8 mouse cellular contexts compared by ENCODE assay signal in the genomic region with DNA sequence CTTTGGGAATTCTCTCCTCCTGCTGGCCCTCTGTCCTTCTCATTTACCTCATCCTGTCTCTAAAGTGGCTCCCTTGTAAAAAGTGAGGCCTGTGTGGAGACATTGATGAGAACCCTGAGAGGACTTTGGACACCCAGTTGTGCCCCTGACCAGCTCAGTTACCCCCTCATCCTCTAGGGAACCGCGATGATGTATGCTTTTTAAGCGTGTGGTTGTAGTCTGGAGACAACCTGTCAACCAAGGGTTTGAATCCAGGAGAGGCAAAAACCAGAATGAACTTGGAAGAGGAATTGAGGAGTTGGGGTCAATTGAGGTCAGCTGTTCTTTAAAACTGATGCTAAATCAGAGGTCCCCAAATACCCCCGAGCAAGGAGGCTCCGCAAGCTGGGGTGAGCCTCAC. TPM values are rescaled to one million over a fixed set of nuclear protein-coding genes. Genes with fewer than 3 reads are reported as not detected.
A peak's percentile ranks its signal among the peaks of the same experiment; 100 is the strongest.
DNase-seq lines count a peak whose midpoint lies in the region; ATAC-seq and TF ChIP-seq lines count a peak whose summit lies in the region.

No protein-coding gene starts in this region.

- H3K4me3 ChIP-seq in heart, embryonic 10.5 days, result peak overlapping the region; percentile 73
- H3K4me3 ChIP-seq in E14TG2a.4 (replicated peaks; ENCODE audit: low read length), result peak overlapping the region; percentile 81
- peak overlapping the region; percentile 90 for H3K4me3 ChIP-seq in forebrain, postnatal 0 days (ENCODE audit: low read depth, low read length)
- H3K4me3 ChIP-seq in liver, embryonic 15.5 days (replicated peaks), result no peak overlapping the region

- 0 out of 2 replicates have a peak, but pooled peaks have one; percentile 8 for ATAC-seq in forebrain, postnatal 0 days
- ATAC-seq in liver, embryonic 15.5 days (ENCODE audit: insufficient read depth), result no peak

- no peaks in the 10 kb centered on the region for H3K9me3 ChIP-seq in heart, embryonic 10.5 days
- no peaks in the 10 kb centered on the region for H3K9me3 ChIP-seq in E14TG2a.4 (ENCODE audit: low read length)
- no peaks in the 10 kb centered on the region for H3K9me3 ChIP-seq in forebrain, postnatal 0 days (ENCODE audit: low read length)
- no peaks in the 10 kb centered on the region for H3K9me3 ChIP-seq in liver, embryonic 15.5 days (replicated peaks)

- peak overlapping the region; percentile 97 for H3K9ac ChIP-seq in forebrain, postnatal 0 days
- no peak overlapping the region for H3K9ac ChIP-seq in liver, embryonic 15.5 days

- no peak for DNase-seq in heart, embryonic 10.5 days (ENCODE audit: low spot score)
- DNase-seq in heart, adult 11 months, result no peak
- DNase-seq in forebrain, postnatal 0 days, result no peak
- DNase-seq in layer of hippocampus, adult 18-20 months (ENCODE audit: low spot score in 2 of 2), result no peak
- DNase-seq in right cerebral cortex, postnatal 36 days (ENCODE audit: low spot score in 2 of 2), result no peak
- no peak for DNase-seq in urinary bladder, postnatal 10 days (ENCODE audit: low spot score)

- WGBS in heart, embryonic 10.5 days, result 49% methylated on average over 5 of the region's 5 CpGs
- 35% methylated on average over 5 of the region's 5 CpGs for WGBS in forebrain, postnatal 0 days
- 31% methylated on average over 5 of the region's 5 CpGs for WGBS in liver, embryonic 15.5 days (ENCODE audit: insufficient replicate concordance)

- no peaks in the 10 kb centered on the region for H3K36me3 ChIP-seq in heart, embryonic 10.5 days
- H3K36me3 ChIP-seq in E14TG2a.4 (ENCODE audit: insufficient read depth, low read length), result no peaks in the 10 kb centered on the region
- H3K36me3 ChIP-seq in forebrain, postnatal 0 days (ENCODE audit: insufficient read depth), result peaks cover 19% of the 10 kb centered on the region; the same call in 1 of the 2 replicates
- no peaks in the 10 kb centered on the region for H3K36me3 ChIP-seq in liver, embryonic 15.5 days (replicated peaks)

- peak overlapping the region; percentile 83 for H3K4me2 ChIP-seq in forebrain, postnatal 0 days (ENCODE audit: low read depth)
- peak overlapping the region; percentile 64 for H3K4me2 ChIP-seq in liver, embryonic 15.5 days

- H3K4me1 ChIP-seq in heart, embryonic 10.5 days, result peaks cover 18% of the 10 kb centered on the region
- peaks cover 21% of the 10 kb centered on the region for H3K4me1 ChIP-seq in E14TG2a.4 (replicated peaks; ENCODE audit: low read depth, low read length)
- H3K4me1 ChIP-seq in forebrain, postnatal 0 days (ENCODE audit: insufficient read depth), result peaks cover 3% of the 10 kb centered on the region; the same call in 1 of the 2 replicates
- no peaks in the 10 kb centered on the region for H3K4me1 ChIP-seq in liver, embryonic 15.5 days (replicated peaks)

- 0 out of 2 replicates have a peak overlapping the region, but pooled peaks have one; percentile 86 for H3K27ac ChIP-seq in heart, embryonic 10.5 days
- H3K27ac ChIP-seq in forebrain, postnatal 0 days (ENCODE audit: low read depth, low read length), result peak overlapping the region; percentile 88
- H3K27ac ChIP-seq in liver, embryonic 15.5 days (replicated peaks), result no peak overlapping the region

- peaks cover 31% of the 10 kb centered on the region for H3K27me3 ChIP-seq in heart, embryonic 10.5 days (ENCODE audit: insufficient read depth, poor library complexity, severe bottlenecking)
- peaks cover 76% of the 10 kb centered on the region for H3K27me3 ChIP-seq in E14TG2a.4 (ENCODE audit: insufficient read depth, low read length)
- no peaks in the 10 kb centered on the region for H3K27me3 ChIP-seq in forebrain, postnatal 0 days (ENCODE audit: insufficient read depth, low read length)
- peaks cover 60% of the 10 kb centered on the region for H3K27me3 ChIP-seq in liver, embryonic 15.5 days

- TF ChIP-seq CTCF in E14TG2a.4 (conservative IDR thresholded peaks at IDR 0.05; ENCODE audit: low read length), result no peak
- TF ChIP-seq CTCF in forebrain, postnatal 0 days (IDR thresholded peaks at IDR 0.05; ENCODE audit: low read depth), result no peak

RNA-seq across cellular contexts. Expression of gene Lrp3, which starts 0.4 kb away (rescaled TPM):
- polyA plus RNA-seq in heart, embryonic 10.5 days (2016; fragmentation: Nextera tagmentation; extraction: Ambion mirVana), result 1.5 and 4.2 TPM in 2 replicates
- 109 and 122 TPM in 2 replicates for total RNA-seq in forebrain, postnatal 0 days (2014; rRNA removed)
- polyA plus RNA-seq in forebrain, postnatal 0 days (2015; fragmentation: Nextera tagmentation; extraction: Ambion mirVana), result 20.9 and 22.1 TPM in 2 replicates
- polyA plus RNA-seq in liver, embryonic 15.5 days (2015; fragmentation: Nextera tagmentation; extraction: Ambion mirVana), result 0.40 and 0.50 TPM in 2 replicates
- total RNA-seq in layer of hippocampus, adult 18-20 months (2021), result 10 to 100 TPM; 75.2 to 77.5 TPM

RNA-seq across cellular contexts. Expression of gene Slc7a10, which starts 29.5 kb away (rescaled TPM):
- polyA plus RNA-seq in heart, embryonic 10.5 days (2016; fragmentation: Nextera tagmentation; extraction: Ambion mirVana), result 0.14 and 0.49 TPM in 2 replicates
- 12.3 and 12.7 TPM in 2 replicates for total RNA-seq in forebrain, postnatal 0 days (2014; rRNA removed)
- polyA plus RNA-seq in forebrain, postnatal 0 days (2015; fragmentation: Nextera tagmentation; extraction: Ambion mirVana), result 8.0 and 15.2 TPM in 2 replicates
- polyA plus RNA-seq in liver, embryonic 15.5 days (2015; fragmentation: Nextera tagmentation; extraction: Ambion mirVana), result 0.60 and 1.0 TPM in 2 replicates
- 10 to 100 TPM; 39.2 to 44.8 TPM for total RNA-seq in layer of hippocampus, adult 18-20 months (2021)
